Mouse (Mus musculus) lung, embryonic 14.5 days (tissue): ENCODE measurements around the gene Pmel. TPM values are rescaled to one million over a fixed set of nuclear protein-coding genes. Genes with fewer than 3 reads are reported as not detected.
"Not testable (repeated sequence)": the region's sequence is repeated elsewhere in the genome, so short reads cannot be mapped to it uniquely, and the experiment has no call there.

Experiments
- ATAC-seq: fragments of 200-750 bp; cut with Nextera tagmentation; 2 replicates; pipeline ENCODE4 v1.8.0; 2017; ENCODE audit warnings: mild to moderate bottlenecking, moderate TSS enrichment, moderate library complexity; ENCODE audit not compliant: insufficient read depth
- DNase-seq: peaks from one replicate; pipeline ENCODE4 v3.0.0-alpha.2; 2015
- H3K27ac ChIP-seq: fragments of 300-500 bp; sonication (generic); 2 replicates; pipeline ENCODE4 v1.5.1; 2014; ENCODE audit warnings: low read depth, mild to moderate bottlenecking, moderate library complexity
- H3K27me3 ChIP-seq: fragments of 300-500 bp; sonication (generic); 2 replicates; pipeline ENCODE4 v1.6.1; 2014; ENCODE audit warnings: low read length, control low read depth; ENCODE audit not compliant: insufficient read depth
- H3K36me3 ChIP-seq: fragments of 300-500 bp; sonication (generic); 2 replicates; pipeline ENCODE4 v1.6.1; 2014; ENCODE audit warnings: control low read depth; ENCODE audit not compliant: insufficient read depth
- H3K4me1 ChIP-seq: fragments of 300-500 bp; sonication (generic); 2 replicates; pipeline ENCODE4 v1.6.1; 2014; ENCODE audit warnings: antibody characterized with exemption, control low read depth; ENCODE audit not compliant: insufficient read depth
- H3K4me2 ChIP-seq: fragments of 300-500 bp; sonication (generic); 2 replicates; pipeline ENCODE4 v1.6.1; 2014; ENCODE audit warnings: mild to moderate bottlenecking
- H3K4me3 ChIP-seq: fragments of 300-500 bp; sonication (generic); 2 replicates; pipeline ENCODE4 v1.5.1; 2014; ENCODE audit warnings: low read depth, low read length
- H3K9ac ChIP-seq: fragments of 300-500 bp; sonication (generic); 2 replicates; pipeline ENCODE4 v1.6.1; 2014
- H3K9me3 ChIP-seq: fragments of 300-500 bp; sonication (generic); 2 replicates; pipeline ENCODE4 v1.6.1; 2016; ENCODE audit warnings: low read depth, low read length, control low read depth
- CTCF ChIP-seq: IDR thresholded peaks from 2 replicates; pipeline ENCODE4 v1.5.1; 2016; ENCODE audit warnings: antibody characterized with exemption, low read depth
- WGBS: fragments of 180-500 bp; shearing (Covaris S2); extraction: QIAGEN DNeasy Blood & Tissue Kit; methylation state at CpG from one replicate; pipeline ENCODE4 v1.1.7; 2014; 5-methylcytosine and 5-hydroxymethylcytosine counted together
- polyA plus RNA-seq: library from polyadenylated mRNA; unstranded; fragments of >200 nt; fragmentation: Nextera tagmentation; extraction: Ambion mirVana; gene quantifications from 2 replicates; pipeline ENCODE4 v1.2.1, GENCODE M21; 2014

Gene Pmel
- polyA plus RNA-seq, 1 experiment from 2014 or later = 1.4 TPM

DNA sequence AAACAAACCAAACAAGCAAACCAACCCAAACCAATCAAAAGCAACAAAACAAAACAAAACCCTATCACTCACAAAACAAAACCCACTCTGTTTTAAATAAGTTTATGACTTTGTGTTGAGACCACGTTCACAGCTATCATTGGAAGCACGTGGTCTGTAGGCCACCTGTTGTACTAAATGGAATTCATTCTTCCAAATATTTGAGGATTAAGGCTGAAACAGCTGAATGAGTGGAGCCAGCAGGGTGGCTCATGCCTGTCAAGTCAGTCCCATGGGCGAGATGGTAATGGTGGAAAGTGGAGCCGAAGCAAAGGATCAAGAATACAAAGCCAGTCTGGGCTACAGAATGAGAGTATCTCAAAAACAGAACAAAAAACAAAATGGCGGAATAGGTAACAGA is 3.3 kb upstream of the Pmel start:
- DNase-seq = no peak
- H3K4me1 ChIP-seq = peaks cover 3% of the 10 kb centered on the region; the same call in 1 of the 2 replicates
- no peak for ATAC-seq
- no peak overlapping the region for H3K9ac ChIP-seq
- no peak overlapping the region for H3K27ac ChIP-seq
- H3K4me2 ChIP-seq = no peak overlapping the region
- no peak for TF ChIP-seq CTCF
- no peaks in the 10 kb centered on the region for H3K27me3 ChIP-seq
- 90% methylated on average over 5 of the region's 5 CpGs for WGBS
- no peak overlapping the region for H3K4me3 ChIP-seq
- peaks cover 60% of the 10 kb centered on the region for H3K36me3 ChIP-seq
- no peaks in the 10 kb centered on the region for H3K9me3 ChIP-seq

DNA sequence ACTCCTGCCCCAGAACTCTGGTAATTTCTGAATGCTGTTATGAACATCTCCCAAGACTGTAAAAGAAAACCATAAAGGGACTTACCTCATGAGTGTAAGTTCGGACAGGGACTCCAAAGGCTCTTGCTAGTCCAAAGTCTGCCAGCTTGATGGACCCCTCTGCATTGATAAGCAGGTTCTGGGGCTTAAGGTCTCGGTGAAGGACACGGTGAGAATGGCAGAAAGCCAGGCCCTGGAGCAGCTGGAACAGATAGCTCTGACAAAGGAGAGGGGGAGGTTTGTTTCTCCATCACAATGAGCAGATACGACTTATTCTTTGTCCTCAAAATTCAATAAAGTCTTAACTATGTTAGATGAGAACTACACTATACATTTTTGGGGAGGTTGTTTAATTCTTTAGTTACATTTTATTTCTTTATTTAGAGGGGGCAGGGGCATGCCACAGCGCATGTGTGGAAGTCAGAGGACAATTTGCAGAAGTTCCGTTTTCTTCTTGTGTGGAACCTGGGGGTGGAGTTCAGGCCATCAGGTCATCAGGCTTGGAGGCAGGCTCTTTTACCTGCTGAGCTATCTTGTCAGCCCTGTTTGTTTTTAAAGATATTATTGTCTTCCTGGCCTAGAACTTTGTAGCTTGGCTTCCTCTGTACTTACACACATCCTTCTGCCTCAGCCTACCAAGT is 1.5 kb upstream of the Pmel start:
- no peaks in the 10 kb centered on the region for H3K27me3 ChIP-seq
- no peak for TF ChIP-seq CTCF
- H3K36me3 ChIP-seq = peaks cover 57% of the 10 kb centered on the region
- no peak overlapping the region for H3K4me2 ChIP-seq
- H3K27ac ChIP-seq = no peak overlapping the region
- H3K9me3 ChIP-seq = no peaks in the 10 kb centered on the region
- no peak overlapping the region for H3K9ac ChIP-seq
- no peak overlapping the region for H3K4me3 ChIP-seq
- no peak for DNase-seq
- WGBS = 73% methylated on average over 6 of the region's 6 CpGs
- ATAC-seq = no peak
- H3K4me1 ChIP-seq = peaks cover 3% of the 10 kb centered on the region; the same call in 1 of the 2 replicates

DNA sequence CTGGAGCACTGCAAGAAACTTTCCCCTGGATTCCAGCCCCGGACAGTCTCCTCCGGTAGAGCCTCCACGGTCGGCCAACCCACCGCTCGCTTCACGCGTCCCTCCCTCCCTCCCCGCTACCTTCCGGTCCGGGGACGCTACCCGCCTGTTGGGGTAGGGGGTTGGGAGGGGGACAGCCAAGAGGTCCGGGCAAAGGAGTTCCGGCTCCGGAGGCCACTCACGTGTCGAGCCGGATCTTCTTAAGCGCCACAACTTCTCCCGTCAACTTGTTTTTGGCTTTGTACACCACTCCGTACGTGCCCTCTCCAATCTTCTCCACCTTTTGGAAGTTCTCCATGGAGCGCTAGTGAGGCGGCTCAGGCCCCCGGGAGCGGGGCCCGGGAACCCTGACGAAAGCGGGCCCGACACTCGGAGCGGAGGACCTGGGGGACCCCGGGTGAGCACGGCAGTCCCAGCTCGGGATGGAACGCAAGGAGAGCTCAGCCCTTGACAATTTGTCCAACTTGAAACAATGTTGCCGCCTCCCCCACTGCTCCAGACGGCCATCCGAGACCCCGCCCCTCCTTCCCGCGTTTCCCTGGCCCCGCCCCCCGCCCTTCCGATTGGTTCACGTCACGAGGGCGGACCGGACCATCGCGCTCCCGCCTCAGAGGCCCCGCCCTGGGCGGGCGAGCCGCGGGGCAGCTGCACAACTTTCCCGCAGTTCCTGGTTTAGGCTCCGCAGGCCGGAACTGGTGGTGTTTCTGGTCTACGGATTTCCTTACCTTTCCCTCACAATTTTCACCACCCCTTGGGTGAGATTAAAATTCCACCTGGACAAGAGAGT is 709 bp downstream of the Pmel start, which contains the start of gene Cdk2:
Gene Cdk2 (minus strand): TSS at position 541 of the 826 bp plus-strand sequence.
- TF ChIP-seq CTCF = no peak
- peak within 1 kb of the TSS; percentile 88 for H3K9ac ChIP-seq
- H3K4me3 ChIP-seq = peak within 1 kb of the TSS; percentile 83
- H3K27me3 ChIP-seq = no peaks in the 10 kb centered on the region
- under 1% methylated on average over 61 of the region's 62 CpGs for WGBS
- ATAC-seq (peak; percentile 93), DNase-seq (peak; percentile 96)
- H3K9me3 ChIP-seq = no peaks in the 10 kb centered on the region
- peaks cover 3% of the 10 kb centered on the region; the same call in 1 of the 2 replicates for H3K4me1 ChIP-seq
- H3K36me3 ChIP-seq = peaks cover 37% of the 10 kb centered on the region
- H3K27ac ChIP-seq = peak within 1 kb of the TSS; percentile 99
- H3K4me2 ChIP-seq = peak within 1 kb of the TSS; percentile 62

DNA sequence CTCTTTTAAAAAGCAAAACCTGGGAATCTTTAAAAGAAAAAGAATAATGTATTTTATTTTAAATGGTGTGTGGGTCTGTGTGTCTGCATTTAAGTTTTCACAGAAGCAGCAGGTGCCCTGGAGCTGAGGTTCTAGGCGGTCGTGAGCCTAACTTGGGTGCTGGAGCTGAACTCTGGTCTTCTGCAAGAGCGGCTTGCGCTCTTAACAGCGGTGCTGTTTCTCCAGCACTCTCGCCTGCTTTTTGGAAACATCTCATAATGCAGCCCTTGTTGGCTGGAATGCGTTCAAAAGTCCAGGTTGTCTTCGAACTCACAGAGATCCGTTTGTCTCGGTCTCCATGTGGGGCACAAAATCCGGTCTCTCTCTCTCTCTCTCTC is 1.3 kb downstream of the Pmel start:
- H3K9ac ChIP-seq = peak overlapping the region; percentile 88
- peaks cover 31% of the 10 kb centered on the region for H3K36me3 ChIP-seq
- peaks cover 3% of the 10 kb centered on the region; the same call in 1 of the 2 replicates for H3K4me1 ChIP-seq
- TF ChIP-seq CTCF = no peak
- DNase-seq (peak; percentile 52), ATAC-seq (peak; percentile 23)
- H3K27ac ChIP-seq = peak overlapping the region; percentile 99
- H3K9me3 ChIP-seq = no peaks in the 10 kb centered on the region
- H3K4me3 ChIP-seq = peak overlapping the region; percentile 83
- no peaks in the 10 kb centered on the region for H3K27me3 ChIP-seq
- H3K4me2 ChIP-seq = peak overlapping the region; percentile 62
- 14% methylated on average over 11 of the region's 11 CpGs for WGBS

DNA sequence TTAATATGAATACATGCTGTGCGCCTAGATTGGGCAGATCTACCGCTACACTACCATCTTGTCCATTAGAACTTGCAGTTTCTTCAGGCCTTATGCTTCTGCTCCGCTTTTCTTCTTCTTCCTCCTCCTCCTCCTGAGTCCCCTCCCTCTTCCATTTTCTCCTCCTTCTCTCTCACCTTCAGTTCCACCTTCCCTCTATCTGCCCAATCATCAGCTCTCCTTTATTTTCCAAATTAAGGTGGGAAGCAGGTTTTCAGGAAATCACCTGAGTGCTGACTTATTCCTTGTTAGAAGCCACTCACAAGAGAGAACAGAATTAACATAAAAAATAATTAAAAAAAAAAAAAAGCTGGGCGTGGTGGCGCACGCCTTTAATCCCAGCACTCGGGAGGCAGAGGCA is 7.3 kb downstream of the Pmel start:
- not testable (repeated sequence) for H3K4me2 ChIP-seq, ATAC-seq, H3K27me3 ChIP-seq, H3K9ac ChIP-seq, DNase-seq, H3K4me1 ChIP-seq, H3K4me3 ChIP-seq, H3K36me3 ChIP-seq, H3K27ac ChIP-seq, H3K9me3 ChIP-seq
- WGBS = 91% methylated on average over 7 of the region's 7 CpGs

DNA sequence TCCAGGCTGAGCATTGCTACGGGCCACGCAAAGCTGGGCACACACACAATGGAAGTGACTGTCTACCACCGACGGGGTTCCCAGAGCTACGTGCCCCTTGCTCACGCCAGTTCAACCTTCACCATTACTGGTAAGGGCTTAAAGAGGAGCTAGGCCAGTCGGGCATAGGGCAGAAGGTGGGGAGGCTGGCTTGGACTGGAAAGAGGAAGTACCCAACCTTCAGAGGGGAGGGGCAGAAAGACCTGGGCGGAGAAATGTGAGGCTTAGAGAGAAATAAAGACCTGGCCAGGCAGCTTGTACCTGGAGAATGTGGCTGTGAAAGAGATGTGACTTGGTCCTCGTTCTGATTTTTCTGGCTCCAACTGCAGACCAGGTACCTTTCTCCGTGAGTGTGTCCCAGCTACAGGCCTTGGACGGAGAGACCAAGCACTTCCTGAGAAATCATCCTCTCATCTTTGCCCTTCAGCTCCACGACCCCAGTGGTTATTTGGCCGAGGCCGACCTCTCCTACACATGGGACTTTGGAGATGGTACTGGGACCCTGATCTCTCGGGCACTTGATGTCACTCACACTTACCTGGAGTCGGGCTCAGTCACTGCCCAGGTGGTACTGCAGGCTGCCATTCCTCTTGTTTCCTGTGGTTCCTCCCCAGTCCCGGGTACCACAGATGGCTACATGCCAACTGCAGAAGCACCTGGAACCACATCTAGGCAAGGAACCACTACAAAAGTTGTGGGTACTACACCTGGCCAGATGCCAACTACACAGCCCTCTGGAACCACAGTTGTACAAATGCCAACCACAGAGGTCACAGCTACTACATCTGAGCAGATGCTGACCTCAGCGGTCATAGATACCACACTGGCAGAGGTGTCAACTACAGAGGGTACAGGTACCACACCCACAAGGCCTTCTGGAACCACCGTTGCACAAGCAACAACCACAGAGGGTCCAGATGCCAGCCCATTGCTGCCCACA is 11.9 kb downstream of the Pmel start:
- no peaks in the 10 kb centered on the region for H3K4me1 ChIP-seq
- H3K27me3 ChIP-seq = no peaks in the 10 kb centered on the region
- H3K36me3 ChIP-seq = no peaks in the 10 kb centered on the region
- no peak for DNase-seq
- H3K9me3 ChIP-seq = no peaks in the 10 kb centered on the region
- WGBS = 80% methylated on average over 19 of the region's 19 CpGs
- no peak overlapping the region for H3K9ac ChIP-seq
- TF ChIP-seq CTCF = no peak
- no peak overlapping the region for H3K4me3 ChIP-seq
- H3K4me2 ChIP-seq = no peak overlapping the region
- no peak for ATAC-seq
- H3K27ac ChIP-seq = no peak overlapping the region

DNA sequence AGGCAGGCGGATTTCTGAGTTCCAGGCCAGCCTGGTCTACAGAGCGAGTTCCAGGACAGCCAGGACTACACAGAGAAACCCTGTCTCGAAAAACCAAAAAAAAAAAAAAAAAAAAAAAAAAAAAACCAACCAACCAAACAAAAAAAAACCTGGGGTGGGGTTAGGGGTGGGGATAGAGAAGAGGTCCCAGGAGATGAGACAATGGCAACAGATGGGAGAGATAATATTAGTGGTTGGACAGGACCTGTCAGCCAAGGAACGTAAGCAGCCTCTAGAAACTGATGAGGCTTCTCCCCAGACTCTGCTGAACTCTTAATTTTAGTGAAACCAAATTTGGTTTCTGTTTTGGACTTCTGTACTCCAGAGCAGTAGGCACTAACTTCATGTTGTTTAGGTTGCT is 21.5 kb downstream of the Pmel start:
- 82% methylated on average over 3 of the region's 4 CpGs for WGBS
- DNase-seq, H3K27me3 ChIP-seq, H3K4me2 ChIP-seq, H3K36me3 ChIP-seq, H3K4me3 ChIP-seq, ATAC-seq, H3K9ac ChIP-seq, H3K4me1 ChIP-seq, H3K27ac ChIP-seq, H3K9me3 ChIP-seq: not testable (repeated sequence)
